Mouse (Mus musculus): ENCODE data around the gene Rap1b. TPM values are rescaled to one million over a fixed set of nuclear protein-coding genes. Genes with fewer than 3 reads are reported as not detected.

Rap1b gene
- polyA plus RNA-seq, 1 experiment from 2014 or later, result 145 TPM

DNA sequence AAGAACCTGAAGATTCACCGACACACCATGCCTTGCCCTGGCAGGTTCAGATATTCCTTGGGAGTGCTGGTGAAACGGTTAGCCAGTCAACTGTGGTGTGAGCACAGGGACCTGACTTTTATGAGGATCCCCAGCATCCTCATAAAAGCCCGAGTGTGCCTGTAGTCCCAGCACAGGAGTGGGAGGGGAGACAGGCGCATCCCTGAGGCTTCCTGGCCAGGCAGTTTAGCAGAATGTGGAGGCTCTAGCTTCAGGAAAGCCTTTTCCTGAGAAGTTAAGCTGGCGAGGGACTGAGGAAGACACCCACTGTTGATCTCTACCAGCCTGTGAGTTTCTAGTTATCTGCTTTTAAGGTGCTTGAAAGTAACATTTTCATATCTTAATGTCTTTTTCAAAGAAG lies 10.4 kb downstream of the Rap1b start:
- H3K4me3 ChIP-seq (replicated peaks; ENCODE audit: low read length), result no peak overlapping the region
- 83% methylated on average over 5 of the region's 5 CpGs for WGBS
- ATAC-seq, result no peak
- no peaks in the 10 kb centered on the region for H3K36me3 ChIP-seq (ENCODE audit: control insufficient read depth, insufficient read depth)
- no peaks in the 10 kb centered on the region for H3K27me3 ChIP-seq (replicated peaks; ENCODE audit: control insufficient read depth, insufficient read depth, low read length)
- H3K9ac ChIP-seq (replicated peaks; ENCODE audit: low read depth, low read length), result no peak overlapping the region
- H3K9me3 ChIP-seq (ENCODE audit: control insufficient read depth, low read length), result no peaks in the 10 kb centered on the region
- no peak overlapping the region for H3K27ac ChIP-seq (ENCODE audit: low read length)
- no peak overlapping the region for H3K4me2 ChIP-seq (ENCODE audit: low read length)
- H3K4me1 ChIP-seq (replicated peaks; ENCODE audit: control insufficient read depth, insufficient read depth, low read length), result no peaks in the 10 kb centered on the region

DNA sequence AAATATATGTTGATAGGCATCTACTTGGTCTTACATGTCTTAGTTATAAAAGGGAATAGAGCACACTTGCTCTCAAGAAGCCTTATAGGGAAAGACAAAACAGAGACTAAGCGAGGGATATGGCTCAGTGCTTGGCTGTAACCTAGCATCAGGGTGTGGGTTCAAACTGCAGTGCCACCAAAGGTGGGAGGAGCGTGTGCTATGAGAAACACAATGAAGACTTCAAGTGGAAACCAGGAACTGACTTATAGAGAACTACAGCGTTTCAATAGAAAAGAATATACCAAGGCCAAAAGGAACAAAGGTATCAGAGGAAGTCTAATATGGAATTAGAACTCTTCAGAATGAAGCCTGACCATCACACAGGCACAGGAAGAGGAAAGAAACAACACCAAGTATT lies 15.0 kb downstream of the Rap1b start:
- Histone ChIP-seq H3K4me1 (replicated peaks; ENCODE audit: control insufficient read depth, insufficient read depth, low read length) (no peaks in the 10 kb centered on the region), H3K4me2 (ENCODE audit: low read length) (no peak overlapping the region), H3K4me3 (replicated peaks; ENCODE audit: low read length) (no peak overlapping the region), H3K27ac (ENCODE audit: low read length) (no peak overlapping the region), H3K27me3 (replicated peaks; ENCODE audit: control insufficient read depth, insufficient read depth, low read length) (no peaks in the 10 kb centered on the region), H3K9me3 (ENCODE audit: control insufficient read depth, low read length) (no peaks in the 10 kb centered on the region), H3K36me3 (ENCODE audit: control insufficient read depth, insufficient read depth) (no peaks in the 10 kb centered on the region), H3K9ac (replicated peaks; ENCODE audit: low read depth, low read length) (no peak overlapping the region)
- WGBS, result 94% methylated on average over 3 of the region's 3 CpGs
- no peak for ATAC-seq

DNA sequence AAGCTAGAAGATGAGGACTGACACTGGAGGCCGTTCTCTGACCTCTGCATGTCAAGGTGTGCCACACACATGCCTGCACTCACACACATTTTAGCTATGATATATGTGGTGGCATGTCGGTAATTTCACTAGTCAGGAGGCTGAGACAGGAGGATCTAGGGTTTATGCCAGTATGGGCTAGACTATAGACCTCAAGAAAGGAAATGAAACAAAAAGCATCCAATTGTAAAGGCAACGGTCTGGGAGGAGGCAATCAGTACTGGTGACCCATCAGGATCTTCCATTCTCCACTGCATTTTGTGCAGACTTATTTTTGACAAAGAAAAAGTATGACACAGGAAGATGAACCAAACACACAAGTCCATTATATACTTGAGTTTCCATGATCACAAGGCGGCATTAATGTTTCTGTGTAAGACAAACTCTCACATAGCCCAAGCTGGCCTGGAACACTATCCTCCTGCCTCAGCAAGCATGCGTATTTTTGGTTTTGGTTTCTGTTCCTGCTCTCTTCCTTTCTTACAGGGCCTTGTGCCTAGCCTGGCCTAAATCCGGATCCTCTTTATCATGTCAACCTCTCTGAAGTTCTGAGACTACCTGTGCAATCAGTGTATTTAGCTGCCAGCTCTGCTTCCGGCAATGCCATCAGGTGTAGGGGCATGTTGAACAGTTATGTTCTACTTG lies 16.2 kb downstream of the Rap1b start:
- H3K9me3 ChIP-seq (ENCODE audit: control insufficient read depth, low read length), result no peaks in the 10 kb centered on the region
- H3K36me3 ChIP-seq (ENCODE audit: control insufficient read depth, insufficient read depth), result no peaks in the 10 kb centered on the region
- no peaks in the 10 kb centered on the region for H3K27me3 ChIP-seq (replicated peaks; ENCODE audit: control insufficient read depth, insufficient read depth, low read length)
- 93% methylated on average over 7 of the region's 7 CpGs for WGBS
- H3K4me2 ChIP-seq (ENCODE audit: low read length), result no peak overlapping the region
- H3K4me3 ChIP-seq (replicated peaks; ENCODE audit: low read length), result no peak overlapping the region
- no peak for ATAC-seq
- no peak overlapping the region for H3K9ac ChIP-seq (replicated peaks; ENCODE audit: low read depth, low read length)
- no peaks in the 10 kb centered on the region for H3K4me1 ChIP-seq (replicated peaks; ENCODE audit: control insufficient read depth, insufficient read depth, low read length)
- H3K27ac ChIP-seq (ENCODE audit: low read length), result no peak overlapping the region

DNA sequence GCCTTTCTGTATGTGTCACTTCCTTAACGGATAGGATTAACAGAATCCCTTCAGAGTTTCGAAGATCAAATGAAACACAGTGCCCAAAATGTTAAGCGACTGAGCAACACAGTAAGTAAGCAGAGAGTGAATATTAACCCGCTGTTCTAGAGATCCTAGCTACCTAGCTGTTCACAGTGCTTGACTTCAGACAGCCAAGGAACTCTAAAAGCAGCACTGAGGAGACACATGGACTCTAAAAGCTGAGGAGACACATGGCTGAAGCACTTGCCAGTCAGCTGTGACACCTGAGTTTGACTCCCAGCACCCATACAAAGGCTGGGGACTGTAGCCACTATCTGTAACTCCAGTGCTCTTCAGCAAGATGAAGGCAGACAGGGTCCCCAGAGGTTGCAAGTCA lies 16.8 kb downstream of the Rap1b start:
- no peak overlapping the region for H3K9ac ChIP-seq (replicated peaks; ENCODE audit: low read depth, low read length)
- H3K4me2 ChIP-seq (ENCODE audit: low read length), result no peak overlapping the region
- H3K4me3 ChIP-seq (replicated peaks; ENCODE audit: low read length), result no peak overlapping the region
- 77% methylated on average over 4 of the region's 4 CpGs for WGBS
- no peak overlapping the region for H3K27ac ChIP-seq (ENCODE audit: low read length)
- H3K4me1 ChIP-seq (replicated peaks; ENCODE audit: control insufficient read depth, insufficient read depth, low read length), result no peaks in the 10 kb centered on the region
- H3K27me3 ChIP-seq (replicated peaks; ENCODE audit: control insufficient read depth, insufficient read depth, low read length), result no peaks in the 10 kb centered on the region
- no peak for ATAC-seq
- H3K36me3 ChIP-seq (ENCODE audit: control insufficient read depth, insufficient read depth), result no peaks in the 10 kb centered on the region
- H3K9me3 ChIP-seq (ENCODE audit: control insufficient read depth, low read length), result no peaks in the 10 kb centered on the region

DNA sequence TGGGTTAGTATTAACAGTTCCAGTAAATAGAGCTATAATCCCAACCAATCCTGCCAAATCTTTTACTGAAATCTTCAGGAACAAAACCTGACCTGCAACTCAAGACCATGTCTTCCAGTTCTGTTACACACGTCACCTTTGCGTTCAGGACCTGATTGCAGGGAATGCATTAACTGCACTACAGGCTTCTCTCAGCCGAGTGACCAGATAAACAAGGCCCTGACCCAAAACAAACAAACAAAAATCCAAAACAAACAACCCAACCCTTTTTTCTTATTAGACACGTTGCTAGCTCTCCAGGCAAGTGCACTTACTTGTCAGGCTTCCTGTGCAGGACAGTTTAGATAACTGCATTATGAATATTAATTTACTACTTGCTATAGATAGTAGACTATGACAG lies 17.3 kb downstream of the Rap1b start:
- no peaks in the 10 kb centered on the region for H3K36me3 ChIP-seq (ENCODE audit: control insufficient read depth, insufficient read depth)
- H3K4me1 ChIP-seq (replicated peaks; ENCODE audit: control insufficient read depth, insufficient read depth, low read length), result no peaks in the 10 kb centered on the region
- no peaks in the 10 kb centered on the region for H3K27me3 ChIP-seq (replicated peaks; ENCODE audit: control insufficient read depth, insufficient read depth, low read length)
- no peaks in the 10 kb centered on the region for H3K9me3 ChIP-seq (ENCODE audit: control insufficient read depth, low read length)
- no peak for ATAC-seq
- no peak overlapping the region for H3K27ac ChIP-seq (ENCODE audit: low read length)
- H3K9ac ChIP-seq (replicated peaks; ENCODE audit: low read depth, low read length), result no peak overlapping the region
- H3K4me3 ChIP-seq (replicated peaks; ENCODE audit: low read length), result no peak overlapping the region
- H3K4me2 ChIP-seq (ENCODE audit: low read length), result no peak overlapping the region
- 86% methylated on average over 4 of the region's 4 CpGs for WGBS

DNA sequence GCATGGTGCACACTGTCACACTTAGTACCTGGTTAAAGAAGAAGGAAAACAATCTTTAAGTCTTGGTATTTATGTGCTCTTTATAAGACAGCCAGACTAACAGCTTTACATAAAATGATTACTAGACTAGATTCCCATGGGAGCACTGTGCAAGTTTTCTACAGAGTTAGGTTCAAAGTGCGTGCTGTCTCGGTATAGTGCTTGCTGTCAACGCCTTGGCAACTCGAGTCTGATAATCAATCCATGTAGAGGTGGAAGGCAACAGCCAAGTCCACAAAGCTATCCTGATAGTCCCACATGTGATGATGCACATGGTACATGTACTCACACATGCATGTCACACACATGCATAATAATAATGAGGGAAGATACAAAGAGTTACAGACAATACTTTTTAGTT lies 21.2 kb downstream of the Rap1b start:
- Histone ChIP-seq H3K36me3 (ENCODE audit: control insufficient read depth, insufficient read depth) (peaks cover 9% of the 10 kb centered on the region; the same call in 1 of the 2 replicates), H3K4me3 (replicated peaks; ENCODE audit: low read length) (no peak overlapping the region), H3K27ac (ENCODE audit: low read length) (no peak overlapping the region), H3K9me3 (ENCODE audit: control insufficient read depth, low read length) (no peaks in the 10 kb centered on the region), H3K4me2 (ENCODE audit: low read length) (no peak overlapping the region), H3K9ac (replicated peaks; ENCODE audit: low read depth, low read length) (no peak overlapping the region), H3K4me1 (replicated peaks; ENCODE audit: control insufficient read depth, insufficient read depth, low read length) (no peaks in the 10 kb centered on the region), H3K27me3 (replicated peaks; ENCODE audit: control insufficient read depth, insufficient read depth, low read length) (no peaks in the 10 kb centered on the region)
- no peak for ATAC-seq
- WGBS, result 92% methylated on average over 4 of the region's 4 CpGs

DNA sequence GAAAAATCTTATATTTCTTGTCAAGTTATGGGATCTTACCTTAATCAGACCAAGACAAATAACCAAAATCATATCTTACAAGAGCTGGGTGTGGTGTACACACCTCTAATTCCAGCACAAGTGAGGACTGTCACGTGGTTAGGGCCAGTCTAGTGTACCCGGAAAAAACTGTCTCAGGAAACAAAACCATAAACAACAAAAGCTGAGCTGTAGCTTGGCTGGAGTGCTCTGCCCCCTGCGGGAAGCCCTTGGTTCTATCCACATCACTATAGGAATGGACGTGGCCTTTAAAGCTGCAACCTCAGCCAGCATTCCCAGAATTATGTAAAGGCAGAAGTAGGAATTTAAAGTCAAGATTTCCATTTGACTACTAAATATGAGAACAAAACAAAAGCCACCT lies 21.7 kb downstream of the Rap1b start:
- ATAC-seq, result no peak
- Histone ChIP-seq H3K9me3 (ENCODE audit: control insufficient read depth, low read length) (no peaks in the 10 kb centered on the region), H3K27me3 (replicated peaks; ENCODE audit: control insufficient read depth, insufficient read depth, low read length) (no peaks in the 10 kb centered on the region), H3K4me3 (replicated peaks; ENCODE audit: low read length) (no peak overlapping the region), H3K9ac (replicated peaks; ENCODE audit: low read depth, low read length) (no peak overlapping the region), H3K4me2 (ENCODE audit: low read length) (no peak overlapping the region), H3K27ac (ENCODE audit: low read length) (no peak overlapping the region), H3K36me3 (ENCODE audit: control insufficient read depth, insufficient read depth) (peaks cover 9% of the 10 kb centered on the region; the same call in 1 of the 2 replicates), H3K4me1 (replicated peaks; ENCODE audit: control insufficient read depth, insufficient read depth, low read length) (no peaks in the 10 kb centered on the region)
- 65% methylated on average over 4 of the region's 4 CpGs for WGBS

DNA sequence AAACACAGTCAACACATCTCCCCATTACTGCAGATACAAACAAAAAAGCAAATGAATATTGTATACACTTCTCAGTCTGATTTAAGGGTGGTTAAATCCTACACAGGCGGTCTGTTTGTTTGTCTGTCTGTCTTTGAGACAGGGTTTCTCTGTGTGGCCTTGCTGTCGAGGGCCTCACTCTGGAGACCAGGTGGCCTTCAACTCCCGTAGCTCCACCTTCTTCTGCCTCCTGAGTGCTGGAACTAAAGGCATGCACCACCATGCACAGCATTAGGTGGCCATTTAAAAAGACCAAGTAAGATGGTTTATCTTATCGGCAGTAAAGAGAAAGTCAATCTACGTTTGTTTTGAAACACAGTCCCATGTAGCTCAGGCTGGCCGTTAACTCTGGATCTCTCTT lies 22.5 kb downstream of the Rap1b start:
- no peaks in the 10 kb centered on the region for H3K4me1 ChIP-seq (replicated peaks; ENCODE audit: control insufficient read depth, insufficient read depth, low read length)
- H3K4me3 ChIP-seq (replicated peaks; ENCODE audit: low read length), result no peak overlapping the region
- no peak overlapping the region for H3K27ac ChIP-seq (ENCODE audit: low read length)
- no peaks in the 10 kb centered on the region for H3K27me3 ChIP-seq (replicated peaks; ENCODE audit: control insufficient read depth, insufficient read depth, low read length)
- H3K4me2 ChIP-seq (ENCODE audit: low read length), result no peak overlapping the region
- no peak overlapping the region for H3K9ac ChIP-seq (replicated peaks; ENCODE audit: low read depth, low read length)
- peaks cover 13% of the 10 kb centered on the region for H3K36me3 ChIP-seq (ENCODE audit: control insufficient read depth, insufficient read depth)
- no peak for ATAC-seq
- WGBS, result 92% methylated on average over 6 of the region's 6 CpGs
- no peaks in the 10 kb centered on the region for H3K9me3 ChIP-seq (ENCODE audit: control insufficient read depth, low read length)

DNA sequence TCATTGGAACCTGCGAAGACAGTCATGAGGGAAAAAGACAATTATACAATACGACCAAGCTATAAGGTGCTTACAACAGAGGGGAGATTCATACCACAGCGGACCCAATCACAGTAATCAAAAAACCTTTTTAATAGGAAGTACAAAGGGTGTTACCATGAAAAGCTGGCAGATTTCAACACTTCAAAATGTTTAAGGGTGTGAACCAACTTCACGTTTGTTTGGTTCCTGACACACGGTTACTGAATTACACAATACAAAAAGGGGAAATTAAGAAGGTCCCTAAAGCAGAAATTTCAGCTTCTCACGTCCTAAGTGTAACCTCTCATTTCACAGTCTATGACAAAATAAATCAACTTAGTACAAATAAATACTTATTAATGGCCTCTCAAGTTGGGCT lies 27.2 kb downstream of the Rap1b start:
- 84% methylated on average over 6 of the region's 6 CpGs for whole genome bisulfite sequencing
- H3K9ac ChIP-seq (replicated peaks; ENCODE audit: low read depth, low read length), result no peak overlapping the region

DNA sequence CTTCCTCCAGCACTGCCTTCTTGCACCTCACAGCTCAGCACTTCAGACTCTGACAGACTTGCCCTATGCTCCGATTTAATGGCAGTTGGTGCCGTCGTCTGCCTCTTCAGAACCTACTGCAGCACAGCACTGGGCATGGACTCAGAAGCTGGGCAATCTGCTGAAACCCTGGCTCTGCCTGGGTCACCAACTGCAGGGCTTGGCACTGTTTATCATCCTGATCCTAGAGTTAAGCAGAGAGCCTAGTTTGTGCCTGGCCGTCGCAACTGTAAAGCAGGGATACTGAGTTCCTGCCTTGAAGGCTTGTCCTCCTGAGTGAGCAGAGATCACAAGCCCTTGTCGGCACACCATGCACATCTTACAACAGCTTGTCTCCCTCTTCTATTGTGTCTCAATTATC lies 29.1 kb downstream of the Rap1b start:
- H3K36me3 ChIP-seq (ENCODE audit: control insufficient read depth, insufficient read depth), result peaks cover 30% of the 10 kb centered on the region
- H3K4me3 ChIP-seq (replicated peaks; ENCODE audit: low read length), result no peak overlapping the region
- H3K27me3 ChIP-seq (replicated peaks; ENCODE audit: control insufficient read depth, insufficient read depth, low read length), result no peaks in the 10 kb centered on the region
- H3K27ac ChIP-seq (ENCODE audit: low read length), result no peak overlapping the region
- no peaks in the 10 kb centered on the region for H3K4me1 ChIP-seq (replicated peaks; ENCODE audit: control insufficient read depth, insufficient read depth, low read length)
- no peak for ATAC-seq
- no peak overlapping the region for H3K4me2 ChIP-seq (ENCODE audit: low read length)
- WGBS, result 93% methylated on average over 6 of the region's 6 CpGs
- no peak overlapping the region for H3K9ac ChIP-seq (replicated peaks; ENCODE audit: low read depth, low read length)
- H3K9me3 ChIP-seq (ENCODE audit: control insufficient read depth, low read length), result no peaks in the 10 kb centered on the region

More for the DNA sequence above, 27.2 kb downstream of the Rap1b start:
- Histone ChIP-seq H3K27ac (ENCODE audit: low read length) (no peak overlapping the region), H3K27me3 (replicated peaks; ENCODE audit: control insufficient read depth, insufficient read depth, low read length) (no peaks in the 10 kb centered on the region), H3K4me1 (replicated peaks; ENCODE audit: control insufficient read depth, insufficient read depth, low read length) (no peaks in the 10 kb centered on the region), H3K4me2 (ENCODE audit: low read length) (no peak overlapping the region), H3K9me3 (ENCODE audit: control insufficient read depth, low read length) (no peaks in the 10 kb centered on the region), H3K36me3 (ENCODE audit: control insufficient read depth, insufficient read depth) (peaks cover 31% of the 10 kb centered on the region), H3K4me3 (replicated peaks; ENCODE audit: low read length) (no peak overlapping the region)
- ATAC-seq, result no peak

Measured in forebrain, embryonic 16.5 days (tissue).